ENCODE assay signal across 8 mouse cellular contexts in genomic region chr4:58205750-58206114, GRCm38 (mm10). TPM values are rescaled to one million over a fixed set of nuclear protein-coding genes. Genes with fewer than 3 reads are reported as not detected.
A peak's percentile ranks its signal among the peaks of the same experiment; 100 is the strongest.
DNase-seq lines count a peak whose midpoint lies in the region; ATAC-seq and TF ChIP-seq lines count a peak whose summit lies in the region.

No protein-coding gene starts in this region.

- no peak for TF ChIP-seq POLR2A in liver, adult 2 months (IDR thresholded peaks at IDR 0.05; ENCODE audit: extremely low read depth, insufficient read depth, low read length)
- TF ChIP-seq POLR2A in embryonic fibroblast, embryonic 13.5 days (IDR thresholded peaks at IDR 0.05; ENCODE audit: low read depth, low read length): peak; percentile 33; the same call in 1 of the 2 replicates

- H3K9ac ChIP-seq in liver, adult 2 months (ENCODE audit: low read depth, low read length): no peak overlapping the region
- peak overlapping the region; percentile 77 for H3K9ac ChIP-seq in intestine, embryonic 16.5 days (ENCODE audit: low read depth, low read length)
- H3K9ac ChIP-seq in neural tube, embryonic 13.5 days: peak overlapping the region; percentile 65

- H3K4me2 ChIP-seq in intestine, embryonic 16.5 days (ENCODE audit: low read depth, low read length): peak overlapping the region; percentile 82
- peak overlapping the region; percentile 94 for H3K4me2 ChIP-seq in neural tube, embryonic 13.5 days

- H3K79me2 ChIP-seq in liver, adult 2 months (ENCODE audit: control insufficient read depth, insufficient read depth, low read length): no peaks in the 10 kb centered on the region

- H3K4me1 ChIP-seq in liver, adult 2 months (ENCODE audit: control insufficient read depth, insufficient read depth, low read length): no peaks in the 10 kb centered on the region; the same call in 1 of the 2 replicates
- H3K4me1 ChIP-seq in embryonic fibroblast, embryonic 13.5 days (ENCODE audit: control insufficient read depth, insufficient read depth, low read length): peaks cover 2% of the 10 kb centered on the region; the same call in 1 of the 2 replicates
- H3K4me1 ChIP-seq in intestine, embryonic 16.5 days (ENCODE audit: control insufficient read depth, insufficient read depth, low read length): peaks cover 6% of the 10 kb centered on the region
- peaks cover 16% of the 10 kb centered on the region for H3K4me1 ChIP-seq in neural tube, embryonic 13.5 days (replicated peaks)

- TF ChIP-seq CTCF in liver, adult 2 months (IDR thresholded peaks at IDR 0.05; ENCODE audit: low read depth, low read length): no peak
- no peak for TF ChIP-seq CTCF in embryonic fibroblast, embryonic 13.5 days (IDR thresholded peaks at IDR 0.05; ENCODE audit: borderline replicate concordance, insufficient read depth, low read length)

- no peak for DNase-seq in liver, adult 2 months (ENCODE audit: extremely low read depth, low read depth, low spot score)
- DNase-seq in liver: no peak
- no peak for DNase-seq in layer of hippocampus, postnatal 25 days (ENCODE audit: extremely low spot score in 1 of 2, low spot score in 1 of 2)
- DNase-seq in layer of hippocampus, postnatal 36 days: no peak

- H3K36me3 ChIP-seq in liver, adult 2 months (ENCODE audit: control insufficient read depth, insufficient read depth, low read length): no peaks in the 10 kb centered on the region
- no peaks in the 10 kb centered on the region for H3K36me3 ChIP-seq in intestine, embryonic 16.5 days (ENCODE audit: control insufficient read depth, insufficient read depth, low read length)
- no peaks in the 10 kb centered on the region for H3K36me3 ChIP-seq in neural tube, embryonic 13.5 days

- under 1% methylated on average over 31 of the region's 31 CpGs for WGBS in liver, adult 2 months
- 0% methylated on average over 31 of the region's 31 CpGs for WGBS in intestine, embryonic 16.5 days
- WGBS in neural tube, embryonic 13.5 days: under 1% methylated on average over 31 of the region's 31 CpGs

- peak overlapping the region; percentile 59; the same call in 1 of the 2 replicates for H3K4me3 ChIP-seq in liver, adult 2 months (ENCODE audit: insufficient read depth, low read depth, low read length)
- peak overlapping the region; percentile 62 for H3K4me3 ChIP-seq in embryonic fibroblast, embryonic 13.5 days (ENCODE audit: insufficient read depth, low read length)
- H3K4me3 ChIP-seq in intestine, embryonic 16.5 days (ENCODE audit: low read length): peak overlapping the region; percentile 68
- H3K4me3 ChIP-seq in neural tube, embryonic 13.5 days: peak overlapping the region; percentile 52

- ATAC-seq in intestine, embryonic 16.5 days: peak; percentile 62
- ATAC-seq in neural tube, embryonic 13.5 days (ENCODE audit: low read depth): peak; percentile 65; the same call in 1 of the 2 replicates
- ATAC-seq in inflammation-experienced regulatory T-cells, adult 6 months: no peak

- H3K27ac ChIP-seq in liver, adult 2 months (replicated peaks; ENCODE audit: insufficient read depth, low read depth, low read length): no peak overlapping the region
- peak overlapping the region; percentile 74 for H3K27ac ChIP-seq in embryonic fibroblast, embryonic 13.5 days (ENCODE audit: insufficient read depth, low read length)
- H3K27ac ChIP-seq in intestine, embryonic 16.5 days (ENCODE audit: low read length): peak overlapping the region; percentile 81
- no peak overlapping the region for H3K27ac ChIP-seq in neural tube, embryonic 13.5 days (replicated peaks)

- peaks cover 7% of the 10 kb centered on the region; the same call in 1 of the 2 replicates for H3K27me3 ChIP-seq in liver, adult 2 months (ENCODE audit: control insufficient read depth, insufficient read depth, low read length)
- peaks cover 13% of the 10 kb centered on the region for H3K27me3 ChIP-seq in intestine, embryonic 16.5 days (replicated peaks; ENCODE audit: control insufficient read depth, insufficient read depth, low read length)
- peaks cover 38% of the 10 kb centered on the region for H3K27me3 ChIP-seq in neural tube, embryonic 13.5 days

- H3K9me3 ChIP-seq in intestine, embryonic 16.5 days (ENCODE audit: control insufficient read depth, low read length): no peaks in the 10 kb centered on the region
- no peaks in the 10 kb centered on the region for H3K9me3 ChIP-seq in neural tube, embryonic 13.5 days

RNA-seq across cellular contexts. Expression of gene Svep1, which starts 0.9 kb away (rescaled TPM):
- 0.46 and 0.60 TPM in 2 replicates for total RNA-seq in liver, adult 2 months (2014; rRNA removed)
- polyA plus RNA-seq in liver, adult 2 months (2012; rRNA removed): 0.12 and 0.20 TPM in 2 replicates
- polyA plus RNA-seq in embryonic fibroblast, embryonic 13.5 days (2011; ENCODE audit: insufficient read length, low read depth, missing spikeins): 82.5 and 85.8 TPM in 2 replicates
- polyA plus RNA-seq in intestine, embryonic 16.5 days (2015; fragmentation: Nextera tagmentation; extraction: Ambion mirVana): 5.2 and 5.5 TPM in 2 replicates
- 0.56 and 1.2 TPM in 2 replicates for polyA plus RNA-seq in neural tube, embryonic 13.5 days (2015; fragmentation: Nextera tagmentation; extraction: Ambion mirVana)
- 1 to 10 TPM in 1 of 2 experiments, under 1 TPM in 1; 0.81 to 1.1 TPM for total RNA-seq in layer of hippocampus, postnatal 25 days (2021)
- polyA plus RNA-seq in inflammation-experienced regulatory T-cells, adult 6 months (2017; shearing (Covaris generic)): under 1 TPM in 1 of 3 experiments, not detected in 2; 0.04 TPM
- total RNA-seq in layer of hippocampus, postnatal 36 days (2021): under 1 TPM; 0.67 to 0.88 TPM

Comparison
In these comparisons a context has a peak if more than half of its experiments do, and no peak if none do; other contexts are left out.
1. H3K27ac ChIP-seq: peak in embryonic fibroblast, embryonic 13.5 days (single experiment) and intestine, embryonic 16.5 days (single experiment); none in liver, adult 2 months (single experiment) and neural tube, embryonic 13.5 days (single experiment).
2. RNA of gene Svep1, which starts 0.9 kb away (polyA plus RNA-seq): 82.5 to 85.8 TPM in embryonic fibroblast, embryonic 13.5 days; 5.2 to 5.5 TPM in intestine, embryonic 16.5 days, 0.56 to 1.2 TPM in neural tube, embryonic 13.5 days, 0.12 to 0.20 TPM in liver, adult 2 months and 0.04 TPM in inflammation-experienced regulatory T-cells, adult 6 months; every median in the first group is over 10 times any median in the second.
3. Peak in every context shown above with its lines, with median percentiles within 50 percentile points of each other: H3K4me3 ChIP-seq.